Mouse (Mus musculus): ENCODE results near the gene Olfr1385. TPM values are rescaled to one million over a fixed set of nuclear protein-coding genes. Genes with fewer than 3 reads are reported as not detected.

Gene Olfr1385
- polyA plus RNA-seq (2014; fragmentation: Illumina TruSeq; extraction: RNeasy Lipid Tissue Mini Kit (QIAGEN cat#74804); ENCODE audit: low read depth, low replicate concordance) = not detected

GRCm38 (mm10) chr11:49488770-49489169 lies at the start of gene Olfr1385:
Gene Olfr1385 (plus strand): TSS chr11:49489070.

GRCm38 (mm10) chr11:49455043-49455442 lies 33.8 kb upstream of the Olfr1385 start, which contains the start of gene Olfr1387:
Gene Olfr1387 (plus strand): TSS chr11:49455343.

GRCm38 (mm10) chr11:49464746-49465145 lies 24.1 kb upstream of the Olfr1385 start, which contains the start of gene Olfr1386:
Gene Olfr1386 (plus strand): TSS chr11:49465046.

GRCm38 (mm10) chr11:49519348-49519747 lies 30.5 kb downstream of the Olfr1385 start, which contains the start of gene Olfr1383:
Gene Olfr1383 (plus strand): TSS chr11:49519648.

GRCm38 (mm10) chr11:49527947-49528346 lies 39.1 kb downstream of the Olfr1385 start, which contains the start of gene Olfr1382:
Gene Olfr1382 (plus strand): TSS chr11:49528247.

GRCm38 (mm10) chr11:49543149-49543548 lies 54.3 kb downstream of the Olfr1385 start, which contains the start of gene Olfr1381:
Gene Olfr1381 (plus strand): TSS chr11:49543449.

Other genes with a start within 250 kb of the Olfr1385 start
- 49.3 TPM for gene Mgat1, start 244.9 kb upstream of the Olfr1385 start, polyA plus RNA-seq (2014; fragmentation: Illumina TruSeq; extraction: RNeasy Lipid Tissue Mini Kit (QIAGEN cat#74804); ENCODE audit: low read depth, low replicate concordance)
- gene Olfr1393, start 210.8 kb upstream of the Olfr1385 start, polyA plus RNA-seq (2014; fragmentation: Illumina TruSeq; extraction: RNeasy Lipid Tissue Mini Kit (QIAGEN cat#74804); ENCODE audit: low read depth, low replicate concordance) = 1.9 TPM
- gene Olfr1392, start 203.8 kb upstream of the Olfr1385 start, polyA plus RNA-seq (2014; fragmentation: Illumina TruSeq; extraction: RNeasy Lipid Tissue Mini Kit (QIAGEN cat#74804); ENCODE audit: low read depth, low replicate concordance) = not detected
- gene Olfr10, start 184.3 kb upstream of the Olfr1385 start, polyA plus RNA-seq (2014; fragmentation: Illumina TruSeq; extraction: RNeasy Lipid Tissue Mini Kit (QIAGEN cat#74804); ENCODE audit: low read depth, low replicate concordance) = not detected
- not detected for gene Olfr1391, start 166.3 kb upstream of the Olfr1385 start, polyA plus RNA-seq (2014; fragmentation: Illumina TruSeq; extraction: RNeasy Lipid Tissue Mini Kit (QIAGEN cat#74804); ENCODE audit: low read depth, low replicate concordance)
- gene Olfr1390, start 153.9 kb upstream of the Olfr1385 start, polyA plus RNA-seq (2014; fragmentation: Illumina TruSeq; extraction: RNeasy Lipid Tissue Mini Kit (QIAGEN cat#74804); ENCODE audit: low read depth, low replicate concordance) = not detected
- gene Olfr1389, start 66.0 kb upstream of the Olfr1385 start, polyA plus RNA-seq (2014; fragmentation: Illumina TruSeq; extraction: RNeasy Lipid Tissue Mini Kit (QIAGEN cat#74804); ENCODE audit: low read depth, low replicate concordance) = not detected
- 0.13 TPM for gene Olfr1388, start 52.4 kb upstream of the Olfr1385 start, polyA plus RNA-seq (2014; fragmentation: Illumina TruSeq; extraction: RNeasy Lipid Tissue Mini Kit (QIAGEN cat#74804); ENCODE audit: low read depth, low replicate concordance)
- gene Olfr1387, start 33.7 kb upstream of the Olfr1385 start, polyA plus RNA-seq (2014; fragmentation: Illumina TruSeq; extraction: RNeasy Lipid Tissue Mini Kit (QIAGEN cat#74804); ENCODE audit: low read depth, low replicate concordance) = not detected
- gene Olfr1386, start 24.0 kb upstream of the Olfr1385 start, polyA plus RNA-seq (2014; fragmentation: Illumina TruSeq; extraction: RNeasy Lipid Tissue Mini Kit (QIAGEN cat#74804); ENCODE audit: low read depth, low replicate concordance) = not detected
- gene Olfr1384, start 17.7 kb downstream of the Olfr1385 start, polyA plus RNA-seq (2014; fragmentation: Illumina TruSeq; extraction: RNeasy Lipid Tissue Mini Kit (QIAGEN cat#74804); ENCODE audit: low read depth, low replicate concordance) = not detected
- not detected for gene Olfr1383, start 30.6 kb downstream of the Olfr1385 start, polyA plus RNA-seq (2014; fragmentation: Illumina TruSeq; extraction: RNeasy Lipid Tissue Mini Kit (QIAGEN cat#74804); ENCODE audit: low read depth, low replicate concordance)
- not detected for gene Olfr1382, start 39.2 kb downstream of the Olfr1385 start, polyA plus RNA-seq (2014; fragmentation: Illumina TruSeq; extraction: RNeasy Lipid Tissue Mini Kit (QIAGEN cat#74804); ENCODE audit: low read depth, low replicate concordance)
- gene Olfr1381, start 54.4 kb downstream of the Olfr1385 start, polyA plus RNA-seq (2014; fragmentation: Illumina TruSeq; extraction: RNeasy Lipid Tissue Mini Kit (QIAGEN cat#74804); ENCODE audit: low read depth, low replicate concordance) = not detected
- not detected for gene Olfr1380, start 67.8 kb downstream of the Olfr1385 start, polyA plus RNA-seq (2014; fragmentation: Illumina TruSeq; extraction: RNeasy Lipid Tissue Mini Kit (QIAGEN cat#74804); ENCODE audit: low read depth, low replicate concordance)
- 7.9 TPM for gene Flt4, start 120.2 kb downstream of the Olfr1385 start, polyA plus RNA-seq (2014; fragmentation: Illumina TruSeq; extraction: RNeasy Lipid Tissue Mini Kit (QIAGEN cat#74804); ENCODE audit: low read depth, low replicate concordance)
- gene Scgb3a1, start 174.5 kb downstream of the Olfr1385 start, polyA plus RNA-seq (2014; fragmentation: Illumina TruSeq; extraction: RNeasy Lipid Tissue Mini Kit (QIAGEN cat#74804); ENCODE audit: low read depth, low replicate concordance) = not detected
- gene Cnot6, start 223.7 kb downstream of the Olfr1385 start, polyA plus RNA-seq (2014; fragmentation: Illumina TruSeq; extraction: RNeasy Lipid Tissue Mini Kit (QIAGEN cat#74804); ENCODE audit: low read depth, low replicate concordance) = 16.7 TPM

Data from heart, adult 10 weeks (tissue).